Mouse (Mus musculus) embryo, embryonic 9.5 days (tissue): ENCODE data around the gene Gm1673.
"Not testable (repeated sequence)": the region's sequence is repeated elsewhere in the genome, so short reads cannot be mapped to it uniquely, and the experiment has no call there.

Experiments used
- DNase-seq: peaks from one replicate; pipeline ENCODE4 v3.0.0-alpha.2; 2017; ENCODE audit errors: extremely low spot score

Gene Gm1673

GRCm38 (mm10) chr5:33983309-33984121 lies at the start of gene Gm1673:
Gene Gm1673, plus strand, starts transcription at chr5:33983433.
- DNase-seq, result peak; percentile 89

GRCm38 (mm10) chr5:33934081-33934480 lies 49.2 kb upstream of the Gm1673 start:
- DNase-seq, result no peak

- no peak for DNase-seq
These were observed 48.4 kb upstream of the Gm1673 start for GRCm38 (mm10) chr5:33934877-33935276.

GRCm38 (mm10) chr5:33935700-33936111 lies 47.5 kb upstream of the Gm1673 start:
- DNase-seq, result no peak

GRCm38 (mm10) chr5:33936120-33936707 lies 47.0 kb upstream of the Gm1673 start, which contains the start of gene Nelfa:
Gene Nelfa, minus strand, starts transcription at chr5:33936413.
- DNase-seq, result peak; percentile 97

GRCm38 (mm10) chr5:33937230-33937629 lies 46.0 kb upstream of the Gm1673 start:
- DNase-seq, result no peak

- DNase-seq, result no peak
These were observed 44.8 kb upstream of the Gm1673 start for GRCm38 (mm10) chr5:33938448-33938847.

GRCm38 (mm10) chr5:33947035-33947434 lies 36.2 kb upstream of the Gm1673 start:
- not testable (repeated sequence) for DNase-seq

GRCm38 (mm10) chr5:33948314-33948713 lies 34.9 kb upstream of the Gm1673 start:
- DNase-seq, result no peak

- no peak for DNase-seq
These were observed 29.6 kb upstream of the Gm1673 start for GRCm38 (mm10) chr5:33953471-33954185.

GRCm38 (mm10) chr5:33954354-33954753 lies 28.9 kb upstream of the Gm1673 start:
- peak; percentile 61 for DNase-seq

GRCm38 (mm10) chr5:33955868-33956267 lies 27.4 kb upstream of the Gm1673 start:
- no peak for DNase-seq

GRCm38 (mm10) chr5:33959382-33959781 lies 23.9 kb upstream of the Gm1673 start:
- no peak for DNase-seq

- no peak for DNase-seq
These were observed 8.5 kb upstream of the Gm1673 start for GRCm38 (mm10) chr5:33974736-33975135.

- no peak for DNase-seq
These were observed 7.0 kb upstream of the Gm1673 start for GRCm38 (mm10) chr5:33976267-33976666.

- no peak for DNase-seq
These were observed 438 bp upstream of the Gm1673 start for GRCm38 (mm10) chr5:33982731-33983259.

GRCm38 (mm10) chr5:33994671-33995625 lies 11.7 kb downstream of the Gm1673 start:
- DNase-seq, result no peak

GRCm38 (mm10) chr5:33995843-33996693 lies 12.8 kb downstream of the Gm1673 start, which contains the start of gene Nat8l:
Gene Nat8l, plus strand, starts transcription at chr5:33995984.
- DNase-seq, result peak; percentile 84

- no peak for DNase-seq
These were observed 13.4 kb downstream of the Gm1673 start for GRCm38 (mm10) chr5:33996694-33997045.
